19 mouse cellular contexts compared by ENCODE assay signal in genomic region chr2:121846050-121846449, GRCm38 (mm10). TPM values are rescaled to one million over a fixed set of nuclear protein-coding genes. Genes with fewer than 3 reads are reported as not detected.
"Had no signal": no experiment of that assay in that cellular context is flagged by ENCODE, and none has a peak within 500 bp of the region (broad histone marks: within the 10 kb centered on the region; RNA-seq: fewer than 3 reads in every experiment).

No protein-coding gene starts in this region.

- H3K4me2 ChIP-seq: liver, embryonic 15.5 days; lung, embryonic 15.5 days; midbrain, embryonic 11.5 days; midbrain, embryonic 13.5 days; midbrain, embryonic 15.5 days; neural tube, embryonic 12.5 days; stomach, embryonic 15.5 days had no signal

- ATAC-seq: liver, postnatal 0 days; lung, postnatal 0 days; midbrain, embryonic 13.5 days; midbrain, embryonic 15.5 days had no signal

- H3K27ac ChIP-seq: liver, embryonic 15.5 days; lung, embryonic 15.5 days; macrophage; midbrain, embryonic 13.5 days; midbrain, embryonic 15.5 days; neural tube, embryonic 12.5 days; stomach, embryonic 15.5 days; stomach, postnatal 0 days had no signal

- DNase-seq: liver, postnatal 0 days; lung, adult 2 months; lung, postnatal 14 days; lung, postnatal 36 days; right cerebral cortex, postnatal 25 days; thymus, adult 2 months; thymus, postnatal 25 days; thymus, postnatal 4 days had no signal

- H3K4me1 ChIP-seq: liver, embryonic 15.5 days; lung, embryonic 15.5 days; megakaryocyte, embryonic 14.5 days; midbrain, embryonic 13.5 days; midbrain, embryonic 15.5 days; neural tube, embryonic 12.5 days; stomach, embryonic 15.5 days had no signal

- H3K9ac ChIP-seq: liver, embryonic 15.5 days; liver, postnatal 0 days; lung, embryonic 15.5 days; midbrain, embryonic 13.5 days; midbrain, embryonic 15.5 days; neural tube, embryonic 12.5 days; stomach, embryonic 15.5 days had no signal

- H3K4me3 ChIP-seq: liver, embryonic 15.5 days; lung, embryonic 15.5 days; megakaryocyte, embryonic 14.5 days; midbrain, embryonic 13.5 days; midbrain, embryonic 15.5 days; neural tube, embryonic 12.5 days; stomach, embryonic 15.5 days had no signal

- H3K9me3 ChIP-seq: liver, embryonic 15.5 days; lung, embryonic 15.5 days; midbrain, embryonic 13.5 days; midbrain, embryonic 15.5 days; neural tube, embryonic 12.5 days; stomach, embryonic 15.5 days had no signal

- H3K27me3 ChIP-seq: liver, embryonic 15.5 days; lung, embryonic 15.5 days; neural tube, embryonic 12.5 days; stomach, embryonic 15.5 days had no signal

- H3K36me3 ChIP-seq: liver, embryonic 15.5 days; lung, embryonic 15.5 days; midbrain, embryonic 13.5 days; midbrain, embryonic 15.5 days; neural tube, embryonic 12.5 days; stomach, embryonic 15.5 days had no signal

RNA-seq across cellular contexts. Expression of gene Frmd5, which starts 39.2 kb away (rescaled TPM):
- polyA plus RNA-seq: macrophage had no signal
